Mouse (Mus musculus) MEL (cell line): ENCODE measurements at regions not wholly inside any gene's neighbourhood (a gene's known extent, or its start where the extent isn't known, plus 50 kb on each side); places are given as distances from the start of the nearest gene placed in this dataset.
A peak's percentile ranks its signal among the peaks of the same experiment; 100 is the strongest.

Experiments used
- DNase-seq: peaks from one replicate; pipeline ENCODE4 v3.0.0; 2011; ENCODE audit warnings: low read depth, low spot score
- H3K27ac ChIP-seq: 2 replicates; pipeline ENCODE4 v1.5.1; 2012; ENCODE audit warnings: low read depth, mild to moderate bottlenecking, control low read depth, low read length, moderate library complexity; ENCODE audit not compliant: control insufficient read depth
- H3K27me3 ChIP-seq, 2 experiments: fragments of 150-350 bp in 1 of 2; sonication (generic) in 1 of 2; 2 replicates each; pipeline ENCODE4 v1.6.1; 2012; ENCODE audit warnings: low read length in 2 of 2, mild to moderate bottlenecking in 2 of 2, improper control_type of control experiment in 1 of 2, moderate library complexity in 1 of 2; ENCODE audit not compliant: insufficient read depth in 2 of 2, control insufficient read depth in 1 of 2
- H3K36me3 ChIP-seq, 2 experiments: 2 replicates each; pipeline ENCODE4 v1.6.1; 2012 to 2014; ENCODE audit warnings: low read length in 2 of 2, improper control_type of control experiment in 1 of 2, inconsistent platforms in 1 of 2, mild to moderate bottlenecking in 1 of 2; ENCODE audit not compliant: insufficient read depth in 2 of 2, control insufficient read depth in 1 of 2
- H3K4me1 ChIP-seq, 2 experiments: fragments of 150-350 bp in 1 of 2; sonication (generic) in 1 of 2; 2 replicates each; pipeline ENCODE4 v1.6.1; 2012; ENCODE audit warnings: low read length in 2 of 2, improper control_type of control experiment in 1 of 2, mild to moderate bottlenecking in 1 of 2; ENCODE audit not compliant: insufficient read depth in 2 of 2, control insufficient read depth in 1 of 2
- H3K4me3 ChIP-seq, 2 experiments: fragments of 150-350 bp in 1 of 2; sonication (generic) in 1 of 2; 2 replicates each; pipeline ENCODE4 v1.5.1; 2012; ENCODE audit warnings: low read depth in 2 of 2, low read length in 2 of 2, mild to moderate bottlenecking in 2 of 2, moderate library complexity in 2 of 2, control low read depth in 1 of 2, improper control_type of control experiment in 1 of 2; ENCODE audit not compliant: control insufficient read depth in 1 of 2, insufficient read depth in 1 of 2
- H3K79me2 ChIP-seq: 2 replicates; pipeline ENCODE4 v1.6.1; 2012; ENCODE audit warnings: mild to moderate bottlenecking, low read length, moderate library complexity; ENCODE audit not compliant: control insufficient read depth, poor library complexity, insufficient read depth
- H3K9ac ChIP-seq: 2 replicates; pipeline ENCODE4 v1.6.1; 2012; ENCODE audit warnings: low read depth, mild to moderate bottlenecking, control low read depth, low read length, moderate library complexity; ENCODE audit not compliant: control insufficient read depth, poor library complexity, severe bottlenecking
- H3K9me3 ChIP-seq: fragments of 150-350 bp; sonication (generic); replicated peaks from 2 replicates; pipeline ENCODE4 v1.6.1; 2012; ENCODE audit warnings: mild to moderate bottlenecking, low read length, improper control_type of control experiment, moderate library complexity; ENCODE audit not compliant: insufficient read depth
- CHD2 ChIP-seq: IDR thresholded peaks from 2 replicates; pipeline ENCODE4 v1.6.1; 2011; ENCODE audit warnings: low read length, improper control_type of control experiment
- CTCF ChIP-seq, 3 experiments: IDR thresholded peaks in 2 of 3; conservative IDR thresholded peaks in 1 of 3; 2 replicates each; pipeline ENCODE4 v1.5.1; 2011 to 2012; ENCODE audit warnings: low read length in 3 of 3, low read depth in 2 of 3, mild to moderate bottlenecking in 2 of 3, improper control_type of control experiment in 1 of 3, inconsistent platforms in 1 of 3, mixed read lengths in 1 of 3, moderate library complexity in 1 of 3; ENCODE audit not compliant: control insufficient read depth in 1 of 3, insufficient read depth in 1 of 3, poor library complexity in 1 of 3, severe bottlenecking in 1 of 3
- E2F4 ChIP-seq: IDR thresholded peaks from 2 replicates; pipeline ENCODE4 v1.6.1; 2011; ENCODE audit warnings: low read depth, low read length, improper control_type of control experiment, borderline replicate concordance
- ELF1 ChIP-seq: IDR thresholded peaks from 2 replicates; pipeline ENCODE4 v1.6.1; 2014; ENCODE audit warnings: low read depth, mild to moderate bottlenecking, inconsistent platforms, low read length, improper control_type of control experiment, moderate library complexity
- EP300 ChIP-seq, 2 experiments: IDR thresholded peaks; 2 replicates each; pipeline ENCODE4 v1.6.1; 2011; ENCODE audit warnings: improper control_type of control experiment in 2 of 2, low read length in 2 of 2, low read depth in 1 of 2, mild to moderate bottlenecking in 1 of 2
- ETS1 ChIP-seq: IDR thresholded peaks from 2 replicates; pipeline ENCODE4 v1.6.1; 2012; ENCODE audit warnings: low read depth, mild to moderate bottlenecking, inconsistent platforms, low read length, improper control_type of control experiment, moderate library complexity
- HCFC1 ChIP-seq: IDR thresholded peaks from 2 replicates; pipeline ENCODE4 v1.6.1; 2012; ENCODE audit warnings: low read depth, mild to moderate bottlenecking, inconsistent platforms, low read length, improper control_type of control experiment, moderate library complexity
- MAX ChIP-seq: IDR thresholded peaks from 2 replicates; pipeline ENCODE4 v1.6.1; 2011; ENCODE audit warnings: low read length, improper control_type of control experiment
- MAZ ChIP-seq: IDR thresholded peaks from 2 replicates; pipeline ENCODE4 v1.6.1; 2012; ENCODE audit warnings: low read depth, mild to moderate bottlenecking, inconsistent platforms, low read length, improper control_type of control experiment
- MEF2A ChIP-seq: IDR thresholded peaks from 2 replicates; pipeline ENCODE4 v1.6.1; 2014; ENCODE audit warnings: low read depth, mild to moderate bottlenecking, inconsistent platforms, low read length, improper control_type of control experiment; ENCODE audit not compliant: poor library complexity, insufficient replicate concordance, severe bottlenecking; ENCODE audit errors: extremely low read depth
- MXI1 ChIP-seq: IDR thresholded peaks from 2 replicates; pipeline ENCODE4 v1.6.1; 2011; ENCODE audit warnings: mild to moderate bottlenecking, low read depth, low read length, improper control_type of control experiment
- MYB ChIP-seq: IDR thresholded peaks from 2 replicates; pipeline ENCODE4 v1.6.1; 2011; ENCODE audit warnings: mild to moderate bottlenecking, low read depth, low read length, improper control_type of control experiment
- NELFE ChIP-seq: IDR thresholded peaks from 2 replicates; pipeline ENCODE4 v1.6.1; 2011; ENCODE audit warnings: low read depth, low read length, improper control_type of control experiment
- POLR2AphosphoS5 ChIP-seq: IDR thresholded peaks from 2 replicates; pipeline ENCODE4 v1.6.1; 2012; ENCODE audit warnings: low read depth, borderline replicate concordance, mild to moderate bottlenecking, inconsistent platforms, low read length, moderate library complexity, mixed read lengths
- RAD21 ChIP-seq: IDR thresholded peaks from 2 replicates; pipeline ENCODE4 v1.6.1; 2011; ENCODE audit warnings: mild to moderate bottlenecking, low read depth, low read length, improper control_type of control experiment
- SIN3A ChIP-seq: IDR thresholded peaks from 2 replicates; pipeline ENCODE4 v1.6.1; 2012; ENCODE audit warnings: low read length, improper control_type of control experiment, inconsistent platforms
- SMC3 ChIP-seq: IDR thresholded peaks from 2 replicates; pipeline ENCODE4 v1.6.1; 2011; ENCODE audit warnings: low read depth, low read length, improper control_type of control experiment
- TAL1 ChIP-seq: IDR thresholded peaks from 2 replicates; pipeline ENCODE4 v1.6.1; 2012; ENCODE audit warnings: mild to moderate bottlenecking, inconsistent platforms, low read length, moderate library complexity, mixed read lengths
- TBP ChIP-seq: IDR thresholded peaks from 2 replicates; pipeline ENCODE4 v1.8.0; 2011; ENCODE audit warnings: low read depth, low read length, improper control_type of control experiment
- UBTF ChIP-seq: IDR thresholded peaks from 2 replicates; pipeline ENCODE4 v1.6.1; 2012; ENCODE audit warnings: low read depth, mild to moderate bottlenecking, inconsistent platforms, low read length, improper control_type of control experiment, moderate library complexity, borderline replicate concordance; ENCODE audit not compliant: insufficient read depth
- USF1 ChIP-seq: IDR thresholded peaks from 2 replicates; pipeline ENCODE4 v1.6.1; 2014; ENCODE audit warnings: low read depth, mild to moderate bottlenecking, inconsistent platforms, low read length, improper control_type of control experiment, moderate library complexity
- ZC3H11A ChIP-seq: IDR thresholded peaks from 2 replicates; pipeline ENCODE4 v1.6.1; 2012; ENCODE audit warnings: low read depth, mild to moderate bottlenecking, inconsistent platforms, low read length, improper control_type of control experiment
- ZMIZ1 ChIP-seq: IDR thresholded peaks from 2 replicates; pipeline ENCODE4 v1.6.1; 2012; ENCODE audit warnings: low read depth, mild to moderate bottlenecking, inconsistent platforms, low read length, improper control_type of control experiment, moderate library complexity

- peaks cover 0 to 6% of the 10 kb centered on the region in 2 experiments; a peak in 2 of 4 replicates for H3K36me3 ChIP-seq
- H3K9ac ChIP-seq, result no peak overlapping the region
- TF ChIP-seq TBP (no peak), SMC3 (no peak), ZMIZ1 (no peak), USF1 (no peak), POLR2AphosphoS5 (no peak), MYB (no peak), SIN3A (no peak), CHD2 (no peak), NELFE (no peak)
- no peak overlapping the region for H3K4me3 ChIP-seq
- peaks cover 0 to 10% of the 10 kb centered on the region in 2 experiments; a peak in 2 of 4 replicates for H3K4me1 ChIP-seq
- DNase-seq, result no peak
- no peak overlapping the region for H3K27ac ChIP-seq
- no peaks in the 10 kb centered on the region for H3K79me2 ChIP-seq
- H3K9me3 ChIP-seq, result no peaks in the 10 kb centered on the region
- H3K27me3 ChIP-seq, result peaks cover 0 to 2% of the 10 kb centered on the region in 2 experiments; a peak in 1 of 4 replicates
Observed at GRCm38 (mm10) chr12:99093151-99093550, 172.8 kb downstream of the Ttc8 start.

- H3K9ac ChIP-seq, result no peak overlapping the region
- no peak overlapping the region for H3K4me3 ChIP-seq
- DNase-seq, result no peak
- H3K9me3 ChIP-seq, result no peaks in the 10 kb centered on the region
- peaks cover 0 to 10% of the 10 kb centered on the region in 2 experiments; a peak in 2 of 4 replicates for H3K4me1 ChIP-seq
- peaks cover 0 to 2% of the 10 kb centered on the region in 2 experiments; a peak in 1 of 4 replicates for H3K27me3 ChIP-seq
- TF ChIP-seq TAL1 (no peak), ELF1 (no peak), MAX (no peak), USF1 (no peak), E2F4 (no peak), MXI1 (no peak), ETS1 (no peak)
- peaks cover 0 to 6% of the 10 kb centered on the region in 2 experiments; a peak in 2 of 4 replicates for H3K36me3 ChIP-seq
- H3K27ac ChIP-seq, result no peak overlapping the region
- no peaks in the 10 kb centered on the region for H3K79me2 ChIP-seq
Observed at GRCm38 (mm10) chr12:99093989-99094388, 173.6 kb downstream of the Ttc8 start.

- H3K27ac ChIP-seq, result no peak overlapping the region
- H3K27me3 ChIP-seq, result no peaks in the 10 kb centered on the region
- no peaks in the 10 kb centered on the region for H3K9me3 ChIP-seq
Observed at GRCm38 (mm10) chr12:99096930-99097617, 176.7 kb downstream of the Ttc8 start.

More at GRCm38 (mm10) chr12:99096930-99097617, 176.7 kb downstream of the Ttc8 start:
- no peak overlapping the region for H3K4me3 ChIP-seq
- H3K9ac ChIP-seq, result no peak overlapping the region
- peaks cover 0 to 6% of the 10 kb centered on the region in 2 experiments; a peak in 2 of 4 replicates for H3K36me3 ChIP-seq
- peaks cover 0 to 10% of the 10 kb centered on the region in 2 experiments; a peak in 2 of 4 replicates for H3K4me1 ChIP-seq
- no peaks in the 10 kb centered on the region for H3K79me2 ChIP-seq
- TF ChIP-seq UBTF (no peak), RAD21 (peak; percentile 92), SIN3A (peak; percentile 35; the same call in 1 of the 2 replicates), EP300 (IDR thresholded peaks at IDR 0.05; ENCODE audit: low read depth in 1 of 2, low read length in 2 of 2) (0 out of 4 replicates have a peak, but pooled peaks of 1 of the 2 experiments have one; percentile 6), HCFC1 (0 out of 2 replicates have a peak, but pooled peaks have one; percentile 31), ZC3H11A (peak; percentile 78), E2F4 (no peak), MAZ (peak; percentile 51; the same call in 1 of the 2 replicates), CTCF (IDR thresholded peaks at IDR 0.05 in 2 of 3, conservative IDR thresholded peaks at IDR 0.05 in 1 of 3; ENCODE audit: control insufficient read depth in 1 of 3, insufficient read depth in 1 of 3, low read depth in 2 of 3, low read length in 3 of 3, poor library complexity in 1 of 3, severe bottlenecking in 1 of 3) (peak; percentile 69 to 89 (median 75)), MEF2A (0 out of 2 replicates have a peak, but pooled peaks have one; percentile 15), SMC3 (peak; percentile 90)
- DNase-seq, result peak; percentile 83
